Mouse (Mus musculus): ENCODE measurements at regions not wholly inside any gene's neighbourhood (a gene's known extent, or its start where the extent isn't known, plus 50 kb on each side); places are given as distances from the start of the nearest gene placed in this dataset.

- TF ChIP-seq CTCF (IDR thresholded peaks at IDR 0.05; ENCODE audit: low read depth): no peak
- TF ChIP-seq EP300 (IDR thresholded peaks at IDR 0.05; ENCODE audit: low read depth): no peak
- H3K9me3 ChIP-seq (ENCODE audit: control insufficient read depth, low read length): no peaks in the 10 kb centered on the region
- H3K27me3 ChIP-seq (ENCODE audit: control insufficient read depth, insufficient read depth, low read length): no peaks in the 10 kb centered on the region
- DNase-seq (ENCODE audit: low read depth in 3 of 3, low spot score in 3 of 3): no peak
- no peak overlapping the region for H3K9ac ChIP-seq (replicated peaks)
- H3K4me1 ChIP-seq (replicated peaks; ENCODE audit: control insufficient read depth in 2 of 2, insufficient read depth in 2 of 2, low read length in 1 of 2): no peaks in the 10 kb centered on the region
- H3K27ac ChIP-seq: no peak overlapping the region
- no peaks in the 10 kb centered on the region for H3K36me3 ChIP-seq (replicated peaks; ENCODE audit: control insufficient read depth, insufficient read depth, low read depth)
- no peak for ATAC-seq (ENCODE audit: insufficient read depth)
- H3K4me2 ChIP-seq (ENCODE audit: low read depth): no peak overlapping the region
- no peak overlapping the region for H3K4me3 ChIP-seq (ENCODE audit: insufficient read depth in 1 of 2, low read depth in 2 of 2, low read length in 2 of 2)
- WGBS (ENCODE audit: insufficient replicate concordance): 50% methylated on average over 6 of the region's 6 CpGs
These were observed 107.7 kb downstream of the Fasl start for GRCm38 (mm10) chr1:161680558-161680957.

DNA sequence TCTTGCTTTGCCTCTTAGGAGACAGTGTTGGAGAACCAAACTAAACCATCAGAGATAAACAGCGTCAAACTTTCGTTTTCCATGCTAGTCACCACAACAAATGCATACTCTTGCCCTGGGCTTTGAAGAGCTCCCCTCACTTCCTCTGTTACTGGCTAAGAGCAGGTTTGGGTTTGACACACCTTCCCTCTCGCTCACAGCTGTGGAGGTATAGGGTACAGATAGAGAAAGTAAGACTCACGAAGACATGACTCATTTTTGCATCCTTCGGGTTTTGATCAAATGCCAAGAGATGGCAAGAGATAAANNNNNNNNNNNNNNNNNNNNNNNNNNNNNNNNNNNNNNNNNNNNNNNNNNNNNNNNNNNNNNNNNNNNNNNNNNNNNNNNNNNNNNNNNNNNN lies 117.4 kb downstream of the Fasl start:
- Histone ChIP-seq H3K9me3 (ENCODE audit: control insufficient read depth, low read length) (no peaks in the 10 kb centered on the region), H3K27me3 (ENCODE audit: control insufficient read depth, insufficient read depth, low read length) (no peaks in the 10 kb centered on the region), H3K36me3 (replicated peaks; ENCODE audit: control insufficient read depth, insufficient read depth, low read depth) (no peaks in the 10 kb centered on the region), H3K4me3 (ENCODE audit: insufficient read depth in 1 of 2, low read depth in 2 of 2, low read length in 2 of 2) (no peak overlapping the region), H3K9ac (replicated peaks) (no peak overlapping the region), H3K4me2 (ENCODE audit: low read depth) (no peak overlapping the region), H3K27ac (no peak overlapping the region), H3K4me1 (replicated peaks; ENCODE audit: control insufficient read depth in 2 of 2, insufficient read depth in 2 of 2, low read length in 1 of 2) (no peaks in the 10 kb centered on the region)
- TF ChIP-seq CTCF (IDR thresholded peaks at IDR 0.05; ENCODE audit: low read depth) (no peak), EP300 (IDR thresholded peaks at IDR 0.05; ENCODE audit: low read depth) (no peak)
- 50% methylated on average over 5 of the region's 5 CpGs for WGBS (ENCODE audit: insufficient replicate concordance)
- DNase-seq (ENCODE audit: low read depth in 3 of 3, low spot score in 3 of 3) (no peak), ATAC-seq (ENCODE audit: insufficient read depth) (no peak)

DNA sequence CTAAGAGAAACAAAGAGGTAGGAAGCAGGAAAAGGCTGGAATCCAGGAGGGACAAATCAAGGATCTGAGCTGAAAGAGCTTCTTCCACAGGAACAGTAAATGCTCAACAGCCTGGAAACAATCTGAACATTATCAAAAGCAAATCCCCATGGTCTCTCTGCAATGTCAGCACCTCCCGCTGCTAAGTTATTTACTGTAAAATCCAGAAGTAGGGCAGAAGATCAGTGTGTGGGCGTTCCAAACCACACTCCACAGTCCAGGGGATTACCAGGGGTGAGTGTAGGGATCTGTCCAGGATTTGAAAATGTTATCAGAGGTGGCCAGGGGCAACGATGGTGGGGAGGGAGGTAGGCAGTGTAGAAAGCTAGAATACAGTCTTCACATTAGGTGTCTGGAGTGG lies 124.0 kb downstream of the Fasl start:
- no peak for DNase-seq (ENCODE audit: low read depth in 3 of 3, low spot score in 3 of 3)
- no peak for ATAC-seq (ENCODE audit: insufficient read depth)
- H3K4me1 ChIP-seq (replicated peaks; ENCODE audit: control insufficient read depth in 2 of 2, insufficient read depth in 2 of 2, low read length in 1 of 2): no peaks in the 10 kb centered on the region
- no peaks in the 10 kb centered on the region for H3K27me3 ChIP-seq (ENCODE audit: control insufficient read depth, insufficient read depth, low read length)
- no peak overlapping the region for H3K27ac ChIP-seq
- no peak overlapping the region for H3K4me2 ChIP-seq (ENCODE audit: low read depth)
- H3K9me3 ChIP-seq (ENCODE audit: control insufficient read depth, low read length): no peaks in the 10 kb centered on the region
- H3K9ac ChIP-seq (replicated peaks): no peak overlapping the region
- no peaks in the 10 kb centered on the region for H3K36me3 ChIP-seq (replicated peaks; ENCODE audit: control insufficient read depth, insufficient read depth, low read depth)
- 40% methylated on average over 3 of the region's 3 CpGs for WGBS (ENCODE audit: insufficient replicate concordance)
- no peak overlapping the region for H3K4me3 ChIP-seq (ENCODE audit: insufficient read depth in 1 of 2, low read depth in 2 of 2, low read length in 2 of 2)
- TF ChIP-seq CTCF (IDR thresholded peaks at IDR 0.05; ENCODE audit: low read depth) (no peak), EP300 (IDR thresholded peaks at IDR 0.05; ENCODE audit: low read depth) (no peak)

- H3K9me3 ChIP-seq (ENCODE audit: control insufficient read depth, low read length): no peaks in the 10 kb centered on the region
- no peak overlapping the region for H3K27ac ChIP-seq
- no peak overlapping the region for H3K9ac ChIP-seq (replicated peaks)
- TF ChIP-seq CTCF (IDR thresholded peaks at IDR 0.05; ENCODE audit: low read depth): no peak
- no peak for TF ChIP-seq EP300 (IDR thresholded peaks at IDR 0.05; ENCODE audit: low read depth)
- H3K36me3 ChIP-seq (replicated peaks; ENCODE audit: control insufficient read depth, insufficient read depth, low read depth): no peaks in the 10 kb centered on the region
- no peaks in the 10 kb centered on the region for H3K4me1 ChIP-seq (replicated peaks; ENCODE audit: control insufficient read depth in 2 of 2, insufficient read depth in 2 of 2, low read length in 1 of 2)
- no peak for ATAC-seq (ENCODE audit: insufficient read depth)
- no peak overlapping the region for H3K4me3 ChIP-seq (ENCODE audit: insufficient read depth in 1 of 2, low read depth in 2 of 2, low read length in 2 of 2)
- H3K27me3 ChIP-seq (ENCODE audit: control insufficient read depth, insufficient read depth, low read length): no peaks in the 10 kb centered on the region
- H3K4me2 ChIP-seq (ENCODE audit: low read depth): no peak overlapping the region
- WGBS (ENCODE audit: insufficient replicate concordance): 33% methylated on average over 1 of the region's 1 CpGs
- no peak for DNase-seq (ENCODE audit: low read depth in 3 of 3, low spot score in 3 of 3)
These were observed 124.9 kb downstream of the Fasl start for GRCm38 (mm10) chr1:161663351-161663750.

- WGBS (ENCODE audit: insufficient replicate concordance): 52% methylated on average over 2 of the region's 2 CpGs
- DNase-seq (ENCODE audit: low read depth in 3 of 3, low spot score in 3 of 3) (no peak), ATAC-seq (ENCODE audit: insufficient read depth) (no peak)
- no peak overlapping the region for H3K4me2 ChIP-seq (ENCODE audit: low read depth)
- H3K9me3 ChIP-seq (ENCODE audit: control insufficient read depth, low read length): no peaks in the 10 kb centered on the region
- H3K27me3 ChIP-seq (ENCODE audit: control insufficient read depth, insufficient read depth, low read length): no peaks in the 10 kb centered on the region
- H3K27ac ChIP-seq: no peak overlapping the region
- H3K4me3 ChIP-seq (ENCODE audit: insufficient read depth in 1 of 2, low read depth in 2 of 2, low read length in 2 of 2): no peak overlapping the region
- no peaks in the 10 kb centered on the region for H3K36me3 ChIP-seq (replicated peaks; ENCODE audit: control insufficient read depth, insufficient read depth, low read depth)
- no peaks in the 10 kb centered on the region for H3K4me1 ChIP-seq (replicated peaks; ENCODE audit: control insufficient read depth in 2 of 2, insufficient read depth in 2 of 2, low read length in 1 of 2)
- H3K9ac ChIP-seq (replicated peaks): no peak overlapping the region
- TF ChIP-seq CTCF (IDR thresholded peaks at IDR 0.05; ENCODE audit: low read depth) (no peak), EP300 (IDR thresholded peaks at IDR 0.05; ENCODE audit: low read depth) (no peak)
These were observed 126.1 kb downstream of the Fasl start for GRCm38 (mm10) chr1:161662241-161662640.
